Mouse (Mus musculus) kidney, embryonic 16.5 days (tissue): Measurements from ENCODE around the gene Itsn1. TPM values are rescaled to one million over a fixed set of nuclear protein-coding genes. Genes with fewer than 3 reads are reported as not detected.
A peak's percentile ranks its signal among the peaks of the same experiment; 100 is the strongest.

Experiments used
- ATAC-seq: fragments of 200-750 bp; cut with Nextera tagmentation; 2 replicates; pipeline ENCODE4 v1.8.0; 2017; ENCODE audit warnings: moderate TSS enrichment; ENCODE audit not compliant: low FRiP score, low TSS enrichment
- H3K27ac ChIP-seq: fragments of 300-500 bp; sonication (generic); 2 replicates; pipeline ENCODE4 v1.5.1; 2014; ENCODE audit warnings: low read length
- H3K27me3 ChIP-seq: fragments of 300-500 bp; sonication (generic); 2 replicates; pipeline ENCODE4 v1.6.1; 2014; ENCODE audit warnings: low read length, control low read depth, mixed read lengths; ENCODE audit not compliant: insufficient read depth
- H3K36me3 ChIP-seq: fragments of 300-500 bp; sonication (generic); 2 replicates; pipeline ENCODE4 v1.6.1; 2014; ENCODE audit warnings: low read length, control low read depth, mixed read lengths; ENCODE audit not compliant: insufficient read depth
- H3K4me1 ChIP-seq: fragments of 300-500 bp; sonication (generic); 2 replicates; pipeline ENCODE4 v1.6.1; 2014; ENCODE audit warnings: low read length, control low read depth, mixed read lengths; ENCODE audit not compliant: insufficient read depth
- H3K4me2 ChIP-seq: fragments of 300-500 bp; sonication (generic); replicated peaks from 2 replicates; pipeline ENCODE4 v1.6.1; 2014; ENCODE audit warnings: low read depth, low read length
- H3K4me3 ChIP-seq: fragments of 300-500 bp; sonication (generic); 2 replicates; pipeline ENCODE4 v1.5.1; 2014; ENCODE audit warnings: mild to moderate bottlenecking, low read length
- H3K9ac ChIP-seq: fragments of 300-500 bp; sonication (generic); replicated peaks from 2 replicates; pipeline ENCODE4 v1.6.1; 2014; ENCODE audit warnings: low read length
- H3K9me3 ChIP-seq: fragments of 300-500 bp; sonication (generic); 2 replicates; pipeline ENCODE4 v1.6.1; 2016; ENCODE audit warnings: low read length, control low read depth
- WGBS: fragments of 180-500 bp; shearing (Covaris S2); extraction: QIAGEN DNeasy Blood & Tissue Kit; methylation state at CpG from one replicate; pipeline ENCODE4 v1.1.7; 2014; 5-methylcytosine and 5-hydroxymethylcytosine counted together
- microRNA-seq: library from miRNA; unstranded; fragments of <30 nt; microRNA quantifications from one replicate; pipeline ENCODE4, GENCODE M21; 2016
- polyA plus RNA-seq: library from polyadenylated mRNA; unstranded; fragments of >200 nt; fragmentation: Nextera tagmentation; extraction: Ambion mirVana; gene quantifications from 2 replicates; pipeline ENCODE4 v1.2.1, GENCODE M21; 2015

Itsn1 gene
- polyA plus RNA-seq, 1 experiment from 2014 or later: 24.3 TPM

- Histone ChIP-seq H3K27ac (peak overlapping the region; percentile 22), H3K9me3 (0 out of 2 replicates have a peak, but pooled peaks cover 2% of the 10 kb centered on the region), H3K36me3 (0 out of 2 replicates have a peak, but pooled peaks cover 4% of the 10 kb centered on the region), H3K9ac (peak overlapping the region; percentile 19; the same call in 1 of the 2 replicates), H3K4me1 (peaks cover 9% of the 10 kb centered on the region; the same call in 1 of the 2 replicates), H3K27me3 (no peaks in the 10 kb centered on the region), H3K4me2 (peak overlapping the region; percentile 38), H3K4me3 (no peak overlapping the region)
- ATAC-seq: peak; percentile 70; the same call in 1 of the 2 replicates
- WGBS: 15% methylated on average over 9 of the region's 9 CpGs
Observed at GRCm38 (mm10) chr16:91962204-91962893, 233.3 kb downstream of the Itsn1 start.

DNA sequence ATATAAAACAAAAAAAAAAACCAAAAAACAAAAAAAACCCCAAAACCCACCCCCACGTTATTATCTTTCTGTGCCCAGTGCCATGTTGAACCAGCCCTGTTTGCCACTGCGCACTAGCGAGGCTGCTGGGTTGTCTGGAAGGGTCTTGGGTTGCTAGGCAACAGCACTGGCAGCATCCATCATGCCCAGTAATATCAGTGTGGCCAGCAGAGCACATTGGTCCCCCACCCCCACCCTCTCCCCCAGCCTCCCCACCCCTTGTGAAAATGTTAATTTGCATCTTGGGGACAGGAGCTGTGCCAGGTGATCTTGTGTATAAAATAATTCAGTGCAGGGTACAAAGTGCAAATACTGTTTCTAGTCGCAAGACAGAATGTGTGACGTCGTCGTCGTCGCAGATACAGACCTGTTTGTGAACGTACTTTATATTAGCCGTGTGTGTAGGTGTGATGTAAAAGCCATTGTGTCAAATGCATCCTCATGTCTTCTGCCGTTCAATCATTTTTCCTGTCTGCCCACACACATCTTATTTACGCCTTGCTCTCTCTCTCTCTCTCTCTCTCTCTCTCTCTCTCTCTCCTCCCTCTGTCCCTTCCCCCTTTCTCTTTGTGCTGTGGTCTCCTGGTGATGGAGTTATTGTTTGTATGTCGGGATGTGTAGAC lies 233.9 kb downstream of the Itsn1 start:
- peak overlapping the region; percentile 38; the same call in 1 of the 2 replicates for H3K4me2 ChIP-seq
- no peak for ATAC-seq
- 0 out of 2 replicates have a peak, but pooled peaks cover 4% of the 10 kb centered on the region for H3K36me3 ChIP-seq
- 64% methylated on average over 14 of the region's 14 CpGs for whole genome bisulfite sequencing
- H3K4me3 ChIP-seq: no peak overlapping the region
- H3K27ac ChIP-seq: peak overlapping the region; percentile 22; the same call in 1 of the 2 replicates
- H3K9me3 ChIP-seq: 0 out of 2 replicates have a peak, but pooled peaks cover 2% of the 10 kb centered on the region
- H3K4me1 ChIP-seq: peaks cover 9% of the 10 kb centered on the region; the same call in 1 of the 2 replicates
- H3K9ac ChIP-seq: no peak overlapping the region
- H3K27me3 ChIP-seq: no peaks in the 10 kb centered on the region

GRCm38 (mm10) chr16:91963556-91963900 lies 234.4 kb downstream of the Itsn1 start:
- H3K9ac ChIP-seq: no peak overlapping the region
- peaks cover 9% of the 10 kb centered on the region; the same call in 1 of the 2 replicates for H3K4me1 ChIP-seq
- no peak for ATAC-seq
- no peak overlapping the region for H3K27ac ChIP-seq
- H3K9me3 ChIP-seq: 0 out of 2 replicates have a peak, but pooled peaks cover 2% of the 10 kb centered on the region
- H3K27me3 ChIP-seq: no peaks in the 10 kb centered on the region
- 85% methylated on average over 3 of the region's 3 CpGs for WGBS
- H3K36me3 ChIP-seq: 0 out of 2 replicates have a peak, but pooled peaks cover 4% of the 10 kb centered on the region
- H3K4me3 ChIP-seq: no peak overlapping the region
- H3K4me2 ChIP-seq: no peak overlapping the region

GRCm38 (mm10) chr16:91964308-91965178 lies 235.5 kb downstream of the Itsn1 start:
- Histone ChIP-seq H3K27ac (no peak overlapping the region), H3K36me3 (0 out of 2 replicates have a peak, but pooled peaks cover 4% of the 10 kb centered on the region), H3K4me1 (peaks cover 9% of the 10 kb centered on the region; the same call in 1 of the 2 replicates), H3K9ac (no peak overlapping the region), H3K4me3 (no peak overlapping the region), H3K9me3 (0 out of 2 replicates have a peak, but pooled peaks cover 2% of the 10 kb centered on the region), H3K4me2 (no peak overlapping the region), H3K27me3 (no peaks in the 10 kb centered on the region)
- WGBS: 86% methylated on average over 13 of the region's 13 CpGs
- ATAC-seq: no peak

- Histone ChIP-seq H3K9ac (no peak overlapping the region), H3K36me3 (no peaks in the 10 kb centered on the region), H3K27me3 (no peaks in the 10 kb centered on the region), H3K27ac (no peak overlapping the region; the same call in 1 of the 2 replicates), H3K4me1 (0 out of 2 replicates have a peak, but pooled peaks cover 9% of the 10 kb centered on the region), H3K4me3 (no peak overlapping the region), H3K4me2 (no peak overlapping the region), H3K9me3 (no peaks in the 10 kb centered on the region)
- ATAC-seq: no peak
- 80% methylated on average over 10 of the region's 10 CpGs for WGBS
Observed at GRCm38 (mm10) chr16:91968725-91969124, 239.6 kb downstream of the Itsn1 start.

- Histone ChIP-seq H3K36me3 (no peaks in the 10 kb centered on the region), H3K27me3 (no peaks in the 10 kb centered on the region), H3K4me1 (0 out of 2 replicates have a peak, but pooled peaks cover 9% of the 10 kb centered on the region), H3K4me2 (peak overlapping the region; percentile 13; the same call in 1 of the 2 replicates), H3K9ac (no peak overlapping the region), H3K9me3 (no peaks in the 10 kb centered on the region), H3K27ac (peak overlapping the region; percentile 63), H3K4me3 (no peak overlapping the region)
- 28% methylated on average over 10 of the region's 10 CpGs for WGBS
- peak; percentile 36 for ATAC-seq
Observed at GRCm38 (mm10) chr16:91969516-91970031, 240.5 kb downstream of the Itsn1 start.

Small RNA genes lying within 50 kb of the gene (microRNA-seq; reads per million reads assigned to microRNA genes)
- not detected for gene Gm27773

Other genes with a start within 250 kb of the Itsn1 start
- gene Ifnar1, start 244.0 kb upstream of the Itsn1 start, polyA plus RNA-seq: 67.3 and 71.8 TPM in 2 replicates
- gene Ifngr2, start 182.2 kb upstream of the Itsn1 start, polyA plus RNA-seq: 52.1 and 52.7 TPM in 2 replicates
- gene Tmem50b, start 131.5 kb upstream of the Itsn1 start, polyA plus RNA-seq: 42.1 and 47.7 TPM in 2 replicates
- gene Dnajc28, start 110.3 kb upstream of the Itsn1 start, polyA plus RNA-seq: 3.8 and 4.9 TPM in 2 replicates
- 120 and 129 TPM in 2 replicates for gene Gart, start 82.3 kb upstream of the Itsn1 start, polyA plus RNA-seq
- gene Son, start 81.8 kb upstream of the Itsn1 start, polyA plus RNA-seq: 100.0 and 111 TPM in 2 replicates
- gene Donson, start 40.5 kb upstream of the Itsn1 start, polyA plus RNA-seq: 21.5 and 22.6 TPM in 2 replicates
- 73.9 and 80.8 TPM in 2 replicates for gene Cryzl1, start 306 bp upstream of the Itsn1 start, polyA plus RNA-seq